Mouse (Mus musculus): Measurements from ENCODE around the gene Arhgap24. TPM values are rescaled to one million over a fixed set of nuclear protein-coding genes. Genes with fewer than 3 reads are reported as not detected.
"Not testable (repeated sequence)": the region's sequence is repeated elsewhere in the genome, so short reads cannot be mapped to it uniquely, and the experiment has no call there.

Gene Arhgap24
- polyA plus RNA-seq, 1 experiment from 2014 or later = 6.0 TPM

DNA sequence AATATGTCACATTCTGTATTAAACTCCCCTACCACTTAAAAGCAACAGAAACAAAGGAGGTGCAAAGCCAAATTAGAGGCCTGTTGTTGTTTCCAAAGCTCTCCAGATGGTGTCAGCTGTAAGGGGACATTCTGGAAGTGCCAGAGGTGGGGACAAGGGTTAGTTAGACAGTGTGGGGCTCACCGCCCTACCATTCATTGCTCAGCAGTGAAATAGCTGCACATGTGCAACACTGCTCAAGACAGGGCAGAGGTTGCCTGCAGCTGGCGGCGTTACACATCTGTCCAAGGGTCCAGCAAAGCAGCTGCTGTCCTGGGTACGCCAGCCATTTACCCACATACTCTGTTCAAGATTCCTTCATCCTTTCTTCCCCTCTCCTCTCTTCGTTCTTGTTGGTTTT is 387.0 kb downstream of the Arhgap24 start:
- DNase-seq (ENCODE audit: low spot score) = no peak

DNA sequence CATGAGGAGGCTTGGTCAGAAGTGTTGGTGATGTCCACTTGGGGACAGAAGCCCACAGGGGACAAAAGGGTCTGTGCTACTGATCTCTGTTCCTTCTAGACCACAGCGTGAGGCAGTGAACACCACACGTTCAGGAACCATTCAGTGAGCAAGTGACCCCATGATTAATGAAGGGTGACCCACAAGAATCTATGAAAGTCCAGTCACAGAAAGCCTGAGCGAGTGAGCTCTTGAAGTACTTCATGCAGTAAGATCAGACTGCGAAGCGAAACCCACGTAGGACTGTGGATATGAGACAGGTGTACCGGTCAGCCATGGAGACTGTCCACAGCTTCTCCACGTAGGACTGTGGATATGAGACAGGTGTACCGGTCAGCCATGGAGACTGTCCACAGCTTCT is 391.8 kb downstream of the Arhgap24 start:
- not testable (repeated sequence) for DNase-seq (ENCODE audit: low spot score)

DNA sequence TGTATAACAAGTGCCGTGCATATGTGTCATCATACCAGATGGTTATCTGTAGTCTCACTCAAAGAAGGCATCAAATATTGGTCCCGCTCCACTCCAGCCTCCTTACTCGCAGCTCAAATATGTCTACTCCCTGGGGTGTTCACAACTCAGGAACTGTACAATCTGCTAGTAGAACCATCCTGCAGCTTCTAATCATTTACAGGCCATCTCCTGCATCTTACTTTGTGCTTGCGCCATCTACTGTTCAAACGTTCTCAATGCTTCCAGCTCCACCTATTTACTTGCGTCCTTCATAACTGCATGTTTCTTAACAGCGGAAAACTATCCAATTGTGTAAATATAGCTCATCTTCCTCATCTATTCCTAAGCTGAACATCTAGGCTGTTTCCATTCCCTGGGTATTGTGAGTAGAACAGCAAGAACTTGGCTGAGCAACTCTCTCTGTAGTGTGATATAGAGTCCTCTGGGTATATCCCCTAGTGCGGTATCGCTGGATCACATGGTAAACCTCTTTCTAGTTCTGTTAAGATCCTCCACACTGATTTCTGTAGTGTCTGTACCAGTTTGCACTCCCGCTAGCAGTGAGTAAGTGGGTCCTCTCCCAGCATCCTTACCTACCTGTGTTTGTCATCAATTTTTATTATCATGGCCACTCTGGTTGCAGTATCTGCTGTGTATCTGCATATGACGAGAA is 393.6 kb downstream of the Arhgap24 start:
- DNase-seq (ENCODE audit: low spot score) = peak; percentile 46

DNA sequence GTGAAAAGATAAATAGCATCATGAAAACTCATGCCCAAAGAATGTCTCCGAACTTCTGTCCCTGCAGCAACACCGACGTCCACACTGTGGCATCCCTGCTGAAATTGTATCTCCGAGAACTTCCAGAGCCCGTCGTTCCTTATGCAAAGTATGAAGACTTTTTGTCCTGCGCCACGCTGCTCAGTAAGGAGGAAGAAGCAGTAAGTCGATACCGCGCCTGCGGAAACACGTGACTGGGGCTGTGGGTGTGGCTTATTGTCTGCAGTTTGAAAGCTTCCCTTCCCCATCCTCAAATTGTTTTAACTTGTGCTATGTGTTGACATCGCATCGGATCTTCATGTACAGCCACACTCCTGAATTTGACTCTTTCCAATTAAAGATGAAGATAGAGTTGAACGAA is 394.4 kb downstream of the Arhgap24 start:
- DNase-seq (ENCODE audit: low spot score) = no peak

DNA sequence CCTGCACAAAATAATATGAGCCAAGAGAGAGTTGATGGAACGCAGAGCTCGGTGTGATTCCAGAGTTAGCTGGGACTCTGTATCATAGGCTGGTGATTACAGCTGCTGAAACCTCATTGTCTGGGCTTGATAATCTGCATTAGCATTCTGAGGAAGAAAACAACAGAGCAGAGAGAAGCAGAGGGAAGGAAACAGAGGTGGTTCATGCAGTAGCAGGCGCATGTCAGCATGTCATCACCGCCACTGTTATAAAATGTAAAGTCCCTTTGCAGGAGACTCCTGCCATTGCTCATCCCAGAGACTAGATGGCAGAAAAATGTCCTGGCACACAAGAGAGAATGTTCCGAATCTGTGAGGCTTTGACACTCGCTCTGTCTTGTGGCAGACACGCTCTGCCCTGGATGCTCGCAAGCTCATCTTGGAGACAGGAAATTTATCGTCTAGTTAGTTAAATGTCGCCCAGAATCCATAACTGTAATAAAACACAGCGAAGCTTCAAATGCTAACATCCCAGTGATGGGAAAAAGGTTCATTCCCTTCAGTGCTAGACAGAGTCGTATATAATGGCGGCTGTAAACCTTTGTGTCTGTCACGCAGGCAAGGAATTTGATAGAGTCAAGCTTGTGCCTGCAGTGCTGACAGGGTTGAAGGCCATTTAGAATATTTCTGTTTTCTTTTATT is 407.4 kb downstream of the Arhgap24 start:
- no peak for DNase-seq (ENCODE audit: low spot score)

DNA sequence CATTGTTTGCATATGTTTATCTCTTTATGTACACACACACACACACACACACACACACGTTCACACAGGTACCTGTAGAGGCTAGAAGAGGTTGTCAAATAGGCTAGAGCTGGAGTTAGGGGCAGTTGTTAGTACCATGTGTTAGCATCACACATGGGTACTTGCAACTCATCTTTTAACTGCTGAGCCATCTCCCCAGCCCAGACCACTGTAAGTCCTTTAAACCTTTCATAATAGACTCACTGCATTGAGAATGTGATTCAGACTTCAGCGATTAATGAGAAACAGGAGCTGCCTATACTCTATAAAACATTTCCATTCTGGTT is 407.9 kb downstream of the Arhgap24 start:
- no peak for DNase-seq (ENCODE audit: low spot score)

DNA sequence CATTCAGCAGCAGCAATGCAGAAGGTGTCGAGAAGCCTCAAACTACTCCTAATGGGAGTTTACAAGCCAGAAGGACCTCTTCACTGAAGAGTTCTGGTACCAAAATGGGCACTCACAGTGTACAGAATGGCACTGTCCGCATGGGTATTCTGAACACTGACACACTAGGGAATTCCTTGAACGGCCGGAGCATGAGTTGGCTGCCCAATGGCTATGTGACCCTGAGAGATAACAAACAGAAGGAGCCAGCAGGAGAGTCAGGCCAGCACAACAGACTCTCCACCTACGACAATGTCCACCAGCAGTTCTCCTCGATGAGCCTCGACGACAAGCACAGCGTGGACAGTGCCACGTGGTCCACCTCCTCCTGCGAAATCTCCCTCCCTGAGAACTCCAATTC is 411.0 kb downstream of the Arhgap24 start:
- no peak for DNase-seq (ENCODE audit: low spot score)

DNA sequence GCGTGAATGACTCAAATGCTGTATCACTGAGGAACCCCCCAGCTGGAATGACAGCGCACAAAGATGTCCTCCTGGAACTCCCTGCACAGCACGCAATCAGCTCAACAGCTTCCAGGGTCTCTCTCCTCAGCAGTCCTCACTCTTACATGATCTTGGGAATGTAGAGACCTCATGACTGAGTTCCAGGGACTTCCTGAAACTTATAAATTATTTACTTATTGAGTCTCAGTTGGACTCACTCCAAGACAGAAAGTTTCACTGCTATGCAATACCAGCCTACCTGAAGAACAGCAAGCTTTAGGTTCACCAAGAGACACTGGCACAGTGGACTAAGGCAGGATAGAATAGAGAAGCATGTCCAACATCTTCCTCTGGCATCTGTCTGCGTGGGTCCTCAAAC is 417.1 kb downstream of the Arhgap24 start:
- DNase-seq (ENCODE audit: low spot score) = no peak

DNA sequence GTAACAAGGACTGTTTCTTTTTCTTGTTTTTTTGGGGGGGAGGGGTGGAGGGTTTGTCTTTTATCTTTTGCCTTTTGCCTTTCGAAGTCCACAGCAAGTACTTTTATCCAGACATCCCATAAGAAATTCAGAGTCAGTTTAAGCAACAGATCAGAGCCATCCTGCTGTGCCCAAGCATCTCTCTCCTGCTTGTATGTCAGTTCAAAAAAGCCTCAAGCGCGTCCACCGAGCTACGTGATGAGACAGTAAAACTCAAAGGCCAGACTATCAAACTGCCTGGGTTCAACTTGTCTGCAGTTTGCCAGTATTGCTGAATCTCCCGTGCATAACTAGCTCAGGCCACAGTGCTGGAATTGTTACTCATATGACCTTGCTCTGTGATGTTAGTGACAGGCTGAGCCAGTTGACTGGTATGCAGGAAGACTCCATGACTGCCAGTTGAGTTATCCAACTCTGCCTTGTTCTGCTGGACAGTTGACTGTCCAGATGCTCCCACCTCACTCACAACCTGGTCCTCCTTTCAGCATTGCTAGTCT is 418.6 kb downstream of the Arhgap24 start:
- no peak for DNase-seq (ENCODE audit: low spot score)

DNA sequence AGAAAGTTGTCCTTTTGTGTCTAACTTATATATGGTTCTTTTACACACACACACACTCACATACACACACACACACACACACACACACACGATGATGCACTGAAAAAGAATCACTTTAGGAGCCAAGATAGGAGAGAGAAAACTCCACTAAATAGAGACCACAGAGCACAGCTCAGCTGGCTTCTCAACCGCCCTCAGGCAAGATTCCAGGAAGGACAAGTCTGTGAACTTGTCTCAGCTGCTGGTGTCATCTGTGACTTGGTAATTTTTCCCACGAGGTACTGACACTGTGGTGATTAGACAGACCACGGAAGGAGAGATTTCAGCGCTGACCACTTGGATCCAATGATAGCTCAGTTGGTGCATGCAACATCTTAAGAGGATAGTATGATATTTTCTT is 420.0 kb downstream of the Arhgap24 start:
- DNase-seq (ENCODE audit: low spot score) = no peak

DNA sequence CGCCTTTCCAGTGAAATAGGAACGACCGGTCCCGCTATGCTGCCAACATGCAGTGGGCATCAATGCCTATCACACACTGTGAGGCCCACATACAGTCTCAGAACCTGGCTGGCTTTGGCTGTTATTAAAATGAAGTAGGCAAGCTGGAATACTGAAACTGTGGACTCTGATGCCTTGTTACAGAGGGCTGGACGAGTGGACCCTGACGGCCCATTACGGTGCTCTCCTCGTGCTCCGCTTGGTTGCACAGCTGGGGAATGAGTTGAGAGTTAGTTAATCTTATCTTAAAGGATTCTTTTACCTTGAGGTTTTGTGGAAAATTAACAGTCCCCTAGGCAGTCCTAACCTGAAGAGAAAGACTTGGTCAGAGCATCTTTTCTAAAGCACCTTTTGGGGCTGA is 422.3 kb downstream of the Arhgap24 start:
- no peak for DNase-seq (ENCODE audit: low spot score)

DNA sequence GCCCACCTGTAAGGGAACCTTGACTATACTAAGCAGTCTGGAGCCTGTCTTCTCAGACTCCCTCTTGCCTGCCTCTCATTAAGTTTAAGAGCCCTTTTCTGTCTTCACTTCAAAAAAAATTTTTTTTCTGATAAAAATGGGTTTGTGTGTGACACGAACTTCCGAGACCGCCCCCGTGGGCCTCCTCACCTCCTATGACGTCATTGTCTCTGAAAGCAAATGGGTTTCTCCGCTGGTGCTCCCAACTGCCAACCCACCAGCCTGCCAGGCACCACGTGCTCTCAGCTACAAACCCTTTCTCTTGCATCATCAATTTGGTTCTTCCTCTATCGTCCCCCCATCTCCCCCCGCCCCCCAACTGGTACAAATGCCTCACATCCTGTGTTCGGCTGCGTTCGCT is 422.9 kb downstream of the Arhgap24 start:
- no peak for DNase-seq (ENCODE audit: low spot score)

DNA sequence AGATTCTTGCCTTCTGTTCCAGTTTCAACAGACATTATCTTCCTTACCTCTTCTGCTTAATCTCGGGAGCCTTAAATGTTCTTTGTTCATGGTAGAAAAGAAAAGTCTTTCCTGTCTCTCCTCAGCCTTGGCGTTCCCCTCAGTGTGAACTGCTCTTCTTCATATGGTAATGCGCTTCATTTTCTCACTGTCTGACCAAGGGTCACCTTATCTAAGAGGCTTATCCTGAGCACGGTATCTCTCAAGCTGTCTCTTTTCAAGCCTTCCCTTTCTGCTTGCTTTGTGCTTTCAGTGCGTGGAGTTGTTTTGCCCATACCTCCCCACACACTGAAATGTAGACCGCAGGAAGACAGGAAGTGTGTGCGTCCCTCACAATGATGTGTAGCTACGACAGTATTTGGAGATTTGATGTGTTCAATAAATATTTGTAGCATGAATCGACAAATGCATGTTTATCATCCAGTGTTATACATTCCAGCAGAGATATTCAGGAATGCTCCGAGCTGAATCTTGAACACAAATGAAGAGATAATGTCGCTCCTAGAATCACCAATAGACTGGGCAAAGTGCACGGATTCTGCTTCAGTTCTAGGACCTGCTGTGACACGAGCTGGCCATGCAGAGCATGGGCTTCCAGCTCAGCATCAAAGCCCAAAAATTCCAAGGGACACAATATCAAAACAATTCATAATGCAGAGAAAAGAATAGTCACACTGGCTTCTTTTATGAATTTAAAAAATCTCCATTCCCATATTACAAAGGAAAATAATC is 424.4 kb downstream of the Arhgap24 start:
- no peak for DNase-seq (ENCODE audit: low spot score)

DNA sequence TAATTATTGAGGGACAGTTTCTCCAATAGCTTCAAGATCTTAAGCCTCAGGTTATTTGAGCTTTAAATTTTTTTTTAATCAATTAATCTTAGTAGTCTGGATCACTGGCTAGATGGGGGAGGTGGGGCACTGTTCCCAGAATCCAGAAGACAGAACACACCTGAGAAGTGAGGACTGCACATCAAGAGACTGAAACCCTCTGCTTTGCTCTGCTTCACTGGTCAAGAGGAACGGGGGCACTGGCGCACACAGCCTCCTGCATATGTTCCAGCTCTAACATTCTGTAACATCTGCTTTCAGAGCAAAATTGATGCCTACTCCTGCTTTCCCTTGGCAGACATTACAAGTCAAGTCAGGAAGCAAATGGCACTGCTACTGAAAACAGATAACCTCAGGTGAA is 439.0 kb downstream of the Arhgap24 start:
- DNase-seq (ENCODE audit: low spot score) = no peak

DNA sequence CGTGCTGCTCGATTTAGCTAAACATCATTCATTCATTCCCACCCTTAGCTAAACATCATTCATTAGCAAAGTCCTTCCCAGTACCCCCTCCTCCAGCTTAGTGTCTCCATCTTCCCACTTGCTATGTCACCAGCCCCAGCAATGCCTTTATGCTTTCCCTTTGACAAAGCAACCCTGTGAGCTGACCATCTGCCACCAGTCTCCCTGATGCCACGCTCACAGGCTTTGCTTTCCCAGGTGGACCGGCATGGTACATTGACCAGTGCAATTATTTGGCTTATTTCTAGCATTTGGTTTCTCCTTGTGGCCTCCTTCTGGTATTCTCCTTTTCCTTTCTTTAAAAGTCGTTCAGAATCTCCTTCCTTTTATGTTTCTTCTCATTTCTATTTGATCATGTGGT is 445.6 kb downstream of the Arhgap24 start:
- no peak for DNase-seq (ENCODE audit: low spot score)

DNA sequence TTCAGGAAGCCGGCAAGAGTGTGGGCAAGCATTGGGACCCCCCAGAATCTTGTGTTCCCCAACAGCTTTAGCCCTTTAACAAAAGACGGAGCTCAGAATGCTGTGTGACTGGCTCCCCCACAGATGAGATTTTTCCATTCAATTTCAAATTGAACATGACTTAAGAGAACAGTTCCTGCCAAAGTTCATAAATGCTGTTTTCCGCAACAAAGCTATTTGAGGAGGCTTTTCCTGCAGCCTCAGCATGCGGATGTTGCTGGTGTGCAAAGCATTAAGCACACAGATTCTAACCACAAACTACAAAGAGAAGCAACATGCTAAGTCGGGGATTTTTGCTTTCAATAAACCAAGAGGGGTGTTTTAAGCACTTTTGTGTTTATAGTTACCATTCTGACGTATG is 449.0 kb downstream of the Arhgap24 start:
- DNase-seq (ENCODE audit: low spot score) = no peak

DNA sequence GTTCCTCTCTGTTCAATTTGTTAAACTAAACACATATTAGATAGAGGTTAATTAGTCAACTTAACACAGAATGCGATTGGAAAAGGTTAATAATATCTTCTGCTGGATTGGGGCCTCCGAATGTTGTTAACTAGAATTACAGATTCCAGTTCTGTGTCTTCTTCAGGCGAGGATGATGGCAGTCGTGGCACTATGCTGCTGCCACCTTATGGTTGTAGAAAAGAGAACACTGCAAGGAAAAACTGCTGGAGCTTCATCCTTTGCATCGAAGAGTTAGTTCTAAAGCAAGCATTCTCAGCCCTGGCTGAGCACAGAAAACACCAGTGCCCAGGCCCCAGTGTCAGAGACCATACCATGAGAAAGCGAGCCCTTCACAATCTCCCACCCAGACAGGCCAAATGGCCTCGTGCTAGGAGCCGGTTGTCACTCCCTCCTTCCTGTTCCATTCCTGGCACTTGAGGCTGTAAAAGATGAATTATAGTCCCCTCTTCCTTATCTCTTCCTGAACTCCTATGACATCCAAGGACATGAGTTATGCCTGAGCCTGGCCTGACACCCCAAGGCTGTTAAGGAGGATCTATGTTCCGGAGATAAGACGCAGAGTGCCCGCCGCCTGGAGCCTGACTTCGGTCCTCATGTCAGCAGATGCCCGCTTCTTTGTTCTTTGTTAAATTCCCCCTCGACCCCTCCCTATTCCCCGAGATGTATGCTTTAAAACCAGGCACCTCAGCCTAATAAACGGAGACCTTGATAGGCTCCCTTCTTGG is 462.9 kb downstream of the Arhgap24 start:
- DNase-seq (ENCODE audit: low spot score) = not testable (repeated sequence)

DNA sequence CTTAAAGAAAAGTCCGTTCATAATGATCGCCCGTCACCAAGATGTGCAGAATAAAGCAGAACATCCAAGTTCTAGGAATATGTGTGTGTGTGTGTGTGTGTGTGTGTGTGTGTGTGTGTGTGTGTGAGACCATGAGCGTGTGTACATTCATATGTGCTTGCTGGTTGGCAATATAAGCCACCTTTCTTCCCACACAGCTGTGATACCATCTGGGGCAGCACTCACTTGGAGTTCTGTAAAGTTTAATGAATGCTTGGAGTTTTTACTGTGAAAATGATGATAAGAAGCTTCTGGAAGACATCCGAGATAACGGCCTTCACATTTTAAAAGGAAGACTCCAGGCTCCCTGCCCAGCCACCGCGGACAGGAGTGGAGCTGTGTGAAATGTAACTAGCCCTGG is 465.4 kb downstream of the Arhgap24 start:
- no peak for DNase-seq (ENCODE audit: low spot score)

DNA sequence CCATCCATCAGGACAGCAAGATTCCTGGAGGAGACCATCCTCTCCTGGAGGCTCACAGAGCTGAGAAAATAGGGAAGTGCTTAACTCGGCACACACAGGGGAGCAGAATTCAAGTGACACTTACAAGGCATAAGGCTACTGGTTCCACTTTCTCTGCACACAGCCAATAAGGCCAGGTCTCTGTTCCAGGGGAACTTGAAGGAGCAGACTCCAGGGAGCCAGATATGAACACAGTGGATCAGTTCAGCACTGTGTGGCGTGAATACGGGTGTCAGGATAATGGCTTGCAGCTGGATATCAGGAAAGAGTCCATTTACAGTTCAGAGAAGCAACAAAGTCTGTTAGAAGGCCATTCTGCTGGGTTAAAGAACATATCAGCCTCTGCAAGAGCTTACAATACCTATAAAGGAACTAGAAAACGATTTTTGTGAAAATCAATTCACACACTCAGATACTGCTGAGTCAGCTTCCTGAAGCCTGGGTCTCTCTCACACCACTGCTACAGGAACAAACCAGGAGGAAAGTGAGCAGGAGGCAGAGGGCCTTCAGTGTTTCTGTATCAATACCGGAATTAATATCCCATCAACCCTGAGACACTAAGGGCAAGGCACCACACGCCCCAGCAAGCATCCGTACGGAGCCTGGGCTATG is 466.0 kb downstream of the Arhgap24 start:
- DNase-seq (ENCODE audit: low spot score) = no peak

Measured in thymus, postnatal 0 days (tissue).